Mouse (Mus musculus) ES-Bruce4 (cell line): ENCODE measurements around the gene Hsdl2.

Experiments
- CTCF ChIP-seq: IDR thresholded peaks from one replicate; pipeline ENCODE4 v1.8.1; 2011; ENCODE audit warnings: low read depth, low read length
- POLR2A ChIP-seq: IDR thresholded peaks from one replicate; pipeline ENCODE4 v1.8.1; 2011; ENCODE audit warnings: low read length; ENCODE audit not compliant: insufficient read depth

GRCm38 (mm10) chr4:59535624-59536023, 45.7 kb upstream of the Hsdl2 start:
- TF ChIP-seq CTCF (no peak), POLR2A (no peak)
